Mouse (Mus musculus): ENCODE measurements around the gene Scrg1.
A peak's percentile ranks its signal among the peaks of the same experiment; 100 is the strongest.

The Scrg1 gene

DNA sequence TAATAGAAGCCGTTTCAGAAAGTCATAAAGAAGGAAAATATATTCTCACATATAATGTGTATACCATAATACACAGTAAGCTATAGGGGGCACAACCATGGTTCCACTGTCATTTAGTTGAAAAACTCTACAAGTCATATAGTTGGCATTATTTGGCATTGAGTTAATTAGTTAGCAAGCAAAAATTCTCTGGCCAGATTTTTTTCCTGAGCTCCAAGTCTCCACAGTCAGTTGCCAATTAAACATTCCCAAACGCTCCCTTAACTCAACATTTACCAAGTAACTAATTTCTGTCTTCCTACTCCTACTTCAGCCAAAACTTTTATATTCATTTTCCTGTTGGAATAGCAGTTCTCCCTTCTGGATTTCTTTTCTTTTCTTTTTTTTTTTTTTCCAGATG lies 2.4 kb upstream of the Scrg1 start:
- no peak for DNase-seq (ENCODE audit: low read depth, low spot score)

DNA sequence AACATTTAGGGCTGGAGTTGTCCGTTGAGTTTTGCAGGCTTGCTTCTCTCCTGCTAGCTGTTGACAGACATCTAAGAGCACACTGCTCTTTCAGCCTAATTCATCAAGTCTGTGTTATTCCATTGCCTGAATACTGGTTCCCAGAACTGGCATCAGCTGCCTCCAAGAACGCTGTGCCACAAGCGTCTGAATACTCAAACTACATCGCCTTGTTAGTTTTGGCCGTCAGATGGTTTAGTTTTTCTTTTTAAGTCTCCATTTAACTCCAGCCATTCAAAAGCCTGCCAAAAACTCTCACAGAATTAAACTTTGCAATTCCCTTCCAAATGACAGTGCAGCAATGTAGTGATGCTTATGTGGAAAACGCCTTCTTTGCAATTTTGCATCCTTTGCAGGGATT lies 1.4 kb downstream of the Scrg1 start:
- no peak for DNase-seq (ENCODE audit: low read depth, low spot score)

DNA sequence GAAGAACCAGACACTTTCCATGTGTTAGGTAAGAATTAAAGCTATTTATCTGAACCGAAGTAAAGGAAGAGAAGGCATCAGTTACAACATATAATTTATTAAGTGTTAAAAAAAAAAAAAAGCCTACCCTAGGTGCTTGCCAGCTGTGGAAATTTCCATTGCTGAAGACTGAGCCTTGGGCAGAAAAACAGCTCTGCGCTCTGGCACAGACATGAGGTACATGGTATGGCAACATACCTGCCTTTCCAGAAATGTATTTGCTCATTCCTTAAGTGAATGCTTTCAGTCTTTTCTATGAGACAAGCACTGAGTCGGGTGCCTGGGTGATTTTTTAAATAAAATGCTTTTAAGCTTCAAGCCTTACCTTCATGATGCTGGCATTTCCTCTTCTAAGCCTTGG lies 2.2 kb downstream of the Scrg1 start:
- no peak for DNase-seq (ENCODE audit: low read depth, low spot score)

DNA sequence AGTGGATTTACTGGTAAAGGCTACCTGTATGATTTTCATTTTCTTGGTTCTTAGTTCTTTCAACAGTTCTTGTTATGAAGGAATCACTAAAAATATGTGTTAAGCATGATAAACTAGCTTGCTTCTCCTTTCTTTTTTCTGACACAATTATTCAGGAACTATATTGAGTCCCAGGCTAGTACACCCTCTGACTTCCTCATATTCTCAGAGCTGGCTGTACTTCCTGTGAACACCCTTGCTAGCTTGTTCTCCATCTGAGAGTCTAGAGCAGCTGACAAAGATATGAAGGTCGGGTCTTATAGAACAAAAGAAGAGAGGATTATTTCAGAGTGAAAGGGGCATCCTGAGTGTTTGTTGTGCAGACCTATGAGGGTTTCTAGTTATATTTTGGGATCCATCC lies 7.1 kb downstream of the Scrg1 start:
- no peak for DNase-seq (ENCODE audit: low read depth, low spot score)

DNA sequence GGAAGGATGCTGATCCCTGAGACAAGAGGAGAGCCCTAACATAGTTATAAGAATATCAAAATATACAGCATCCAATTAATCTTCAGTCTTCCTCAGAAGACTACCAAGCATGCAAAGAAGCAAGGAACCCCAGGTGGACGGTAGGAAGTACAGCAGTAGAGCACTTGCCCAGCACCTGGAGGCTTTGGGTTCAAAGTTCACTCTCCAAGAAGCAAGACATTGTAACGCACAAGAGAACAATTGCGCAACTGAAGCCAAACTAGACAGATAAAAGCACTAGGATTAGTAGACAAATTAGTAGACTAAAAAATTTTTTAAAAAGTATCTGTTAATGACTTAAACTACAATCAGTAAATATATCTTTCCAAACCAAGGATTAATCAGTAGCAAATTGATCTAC lies 8.0 kb downstream of the Scrg1 start:
- no peak for DNase-seq (ENCODE audit: low read depth, low spot score)

DNA sequence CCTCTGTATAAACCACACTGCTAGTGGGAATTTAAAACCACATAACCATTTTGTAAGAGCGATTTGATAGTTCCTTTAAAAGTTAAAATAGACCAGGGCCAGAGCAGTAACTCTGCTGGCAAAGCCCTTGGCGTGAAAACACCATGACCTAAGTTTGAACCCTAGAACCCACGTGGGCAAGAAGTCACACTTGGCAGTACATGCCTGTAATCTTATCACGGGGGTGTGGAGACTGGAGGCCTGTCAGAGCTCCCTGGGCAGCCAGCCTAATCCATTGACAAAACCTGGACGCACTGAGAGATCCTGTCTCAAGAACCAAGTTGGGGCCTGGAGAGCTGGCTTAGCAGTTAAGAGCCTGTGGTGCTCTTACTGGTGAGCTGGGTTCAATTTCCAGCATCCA lies 12.9 kb downstream of the Scrg1 start:
- no peak for DNase-seq (ENCODE audit: low read depth, low spot score)

DNA sequence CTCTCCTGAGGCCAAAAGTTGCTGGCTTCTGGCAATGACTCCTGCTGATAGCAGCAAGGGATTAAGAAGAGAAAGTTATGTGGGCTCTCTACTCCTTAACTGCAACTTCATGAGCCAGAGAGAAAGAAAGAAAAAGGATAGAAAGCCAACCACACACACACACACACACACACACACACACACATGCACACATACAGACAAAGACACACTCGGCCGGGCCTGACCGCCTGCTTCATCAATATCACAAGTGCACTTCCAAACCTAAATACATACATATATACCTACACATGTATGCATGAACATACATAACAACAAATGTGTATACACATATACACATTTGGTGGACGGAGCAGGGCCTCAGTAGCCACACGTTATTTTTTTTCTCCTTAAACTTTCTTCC lies 15.1 kb downstream of the Scrg1 start:
- no peak for DNase-seq (ENCODE audit: low read depth, low spot score)

DNA sequence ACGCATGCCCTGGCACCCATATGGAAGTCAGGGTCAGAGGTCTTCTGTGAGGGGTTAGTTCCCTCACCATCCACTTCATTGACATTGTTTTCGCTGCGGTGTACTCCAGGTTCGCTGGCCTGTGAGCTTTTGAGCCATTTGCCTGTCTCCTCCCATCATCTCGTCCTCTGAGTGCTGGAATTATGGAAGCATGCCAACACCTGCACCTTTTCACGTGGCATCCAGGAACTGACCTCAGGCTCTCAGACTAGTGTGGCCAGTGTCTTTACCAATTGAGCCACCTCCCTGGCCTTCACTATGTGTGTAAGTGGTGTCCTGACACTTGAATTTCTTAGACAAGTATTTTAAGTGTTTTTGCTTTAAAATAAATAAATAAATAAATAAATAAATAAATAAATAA lies 18.0 kb downstream of the Scrg1 start:
- no peak for DNase-seq (ENCODE audit: low read depth, low spot score)

DNA sequence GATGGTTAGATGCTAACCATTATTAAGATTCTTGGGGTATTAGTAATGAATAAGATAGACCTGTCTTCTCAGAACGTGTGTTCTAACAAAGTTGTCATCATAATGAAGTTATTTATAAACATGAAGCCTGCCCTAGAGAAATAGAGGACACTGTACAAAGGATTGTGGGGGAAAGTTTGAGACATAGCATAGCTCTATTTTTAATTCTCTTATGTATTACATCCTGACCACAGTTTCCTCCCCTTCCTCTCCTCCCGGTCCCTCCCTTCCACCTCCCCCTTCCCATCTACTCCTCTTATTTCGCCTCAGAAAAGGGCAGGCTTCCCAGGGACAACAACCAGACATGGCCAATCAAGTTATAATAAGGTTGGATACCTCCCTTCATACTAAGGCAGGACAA lies 22.7 kb downstream of the Scrg1 start:
- DNase-seq (ENCODE audit: low read depth, low spot score): no peak

DNA sequence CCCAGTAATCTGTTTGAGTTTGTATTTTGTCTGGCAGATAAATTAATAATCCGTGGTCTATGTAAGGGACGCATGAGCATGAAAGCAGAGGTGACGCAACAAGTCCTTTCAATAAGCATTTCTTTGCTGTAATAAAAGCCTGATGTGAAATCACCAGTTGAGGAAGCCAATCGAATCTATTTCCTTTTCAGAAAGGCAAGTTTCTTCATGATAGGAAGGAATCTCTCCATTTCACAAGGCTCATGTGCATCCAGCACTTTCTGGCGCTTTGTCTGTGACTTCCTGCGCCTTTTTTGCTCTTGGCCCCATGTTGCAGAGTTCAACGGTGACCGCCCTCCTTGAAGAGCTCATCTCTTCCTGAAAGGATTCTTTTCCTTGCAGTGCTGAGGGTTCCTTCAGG lies 24.0 kb downstream of the Scrg1 start:
- no peak for DNase-seq (ENCODE audit: low read depth, low spot score)

DNA sequence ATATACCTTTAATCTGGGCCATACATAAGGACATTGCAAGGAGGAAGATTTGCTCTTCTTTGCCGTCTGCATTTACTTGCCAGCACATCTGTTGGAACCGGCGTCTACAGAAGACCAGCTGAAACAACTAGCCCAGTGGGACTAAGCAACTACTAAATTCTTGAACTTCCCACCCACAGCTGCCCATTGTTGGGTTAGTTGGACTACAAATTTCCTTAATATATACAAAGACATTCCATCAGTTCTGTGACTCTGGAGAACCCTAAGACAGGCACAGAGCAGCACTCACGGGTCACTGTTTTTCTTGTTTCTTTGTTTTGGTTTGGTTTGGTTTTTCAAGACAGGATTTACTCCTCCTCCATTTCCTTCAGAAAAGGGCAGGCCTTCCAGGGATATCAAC lies 24.9 kb downstream of the Scrg1 start:
- peak; percentile 61 for DNase-seq (ENCODE audit: low read depth, low spot score)

DNA sequence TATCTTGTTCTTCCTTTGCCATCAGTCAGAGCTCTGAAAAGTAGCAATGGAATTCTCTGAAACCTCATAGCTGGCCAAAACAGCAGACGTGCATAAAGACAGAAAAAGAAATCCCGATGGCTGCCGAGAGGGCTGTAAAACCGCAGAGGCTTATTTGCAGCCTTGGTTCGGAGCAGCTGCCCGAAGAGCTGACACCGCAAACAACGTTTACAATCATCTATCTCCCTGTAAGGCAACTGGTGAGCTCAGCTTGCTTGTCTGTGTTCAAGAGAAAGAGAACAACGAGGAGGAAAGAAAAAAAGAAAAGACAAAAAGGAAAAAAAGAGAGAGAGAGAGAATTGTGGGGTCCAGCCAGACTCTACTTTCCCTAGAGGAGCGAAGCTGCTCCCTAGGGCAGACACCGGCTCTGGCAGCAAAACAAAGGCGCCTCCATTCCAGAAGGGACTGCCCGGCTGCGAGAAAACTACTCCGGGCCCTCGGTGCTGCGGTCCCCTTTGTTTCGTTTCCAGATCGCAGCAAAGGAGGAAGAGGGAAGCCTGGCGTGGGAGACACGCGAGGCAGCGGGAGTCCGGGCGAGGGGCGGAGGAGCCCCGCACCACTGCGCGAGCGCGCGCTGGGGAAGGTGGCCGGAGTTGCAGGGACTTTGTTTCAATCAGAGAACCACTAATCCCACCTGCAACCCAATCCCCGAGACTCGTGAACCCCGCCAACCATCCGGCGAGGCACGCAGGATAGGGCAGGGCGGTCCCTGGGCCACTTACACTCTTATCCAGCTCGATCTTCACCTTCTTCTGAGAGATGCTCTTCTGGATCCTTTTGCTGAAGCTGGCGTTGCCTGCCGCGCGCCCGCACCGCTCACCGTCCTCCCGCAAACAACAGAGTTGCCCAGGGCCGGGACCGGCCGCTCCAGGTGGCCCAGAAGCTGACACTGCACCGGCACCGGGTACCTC lies 31.0 kb downstream of the Scrg1 start:
- DNase-seq (ENCODE audit: low read depth, low spot score): peak; percentile 67

DNA sequence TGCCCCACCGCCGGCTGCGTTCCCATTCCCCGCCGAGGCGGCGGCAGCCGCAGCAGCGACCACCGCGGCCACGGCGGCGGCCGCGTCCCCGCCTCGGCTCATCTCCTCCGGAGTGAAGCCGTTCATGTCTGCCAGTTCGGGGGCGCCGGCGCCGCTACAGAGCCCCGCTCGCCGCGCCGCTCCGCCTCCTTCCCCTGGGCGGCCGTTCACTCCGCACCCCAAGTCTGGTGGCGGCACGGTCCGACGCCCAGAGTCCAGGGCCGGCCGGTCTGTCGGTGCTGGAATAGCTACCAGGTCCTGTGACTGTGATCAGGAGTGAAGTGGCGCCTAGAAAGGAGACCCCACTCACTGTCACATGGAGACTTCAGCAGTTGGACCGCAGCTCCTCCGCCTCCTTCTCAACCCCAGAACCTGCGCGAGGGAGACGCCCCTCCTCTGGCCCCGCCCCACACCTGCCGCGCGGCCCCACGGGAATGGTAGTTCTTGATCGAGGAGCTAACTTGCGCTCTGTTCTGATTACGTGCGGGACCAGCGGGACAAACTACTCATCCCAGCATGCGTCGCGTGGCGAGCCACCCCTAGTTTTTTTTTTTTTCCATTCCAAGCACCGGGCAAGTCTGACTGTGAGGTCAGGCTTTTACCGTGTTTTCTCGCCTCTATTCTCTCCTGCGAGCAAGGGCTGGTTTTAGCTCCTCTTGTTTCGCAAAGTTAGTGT lies 31.9 kb downstream of the Scrg1 start, which contains the start of gene Sap30:
Sap30 (minus strand) TSS at position 420 of the 715 bp plus-strand sequence.
- DNase-seq (ENCODE audit: low read depth, low spot score): peak; percentile 99

DNA sequence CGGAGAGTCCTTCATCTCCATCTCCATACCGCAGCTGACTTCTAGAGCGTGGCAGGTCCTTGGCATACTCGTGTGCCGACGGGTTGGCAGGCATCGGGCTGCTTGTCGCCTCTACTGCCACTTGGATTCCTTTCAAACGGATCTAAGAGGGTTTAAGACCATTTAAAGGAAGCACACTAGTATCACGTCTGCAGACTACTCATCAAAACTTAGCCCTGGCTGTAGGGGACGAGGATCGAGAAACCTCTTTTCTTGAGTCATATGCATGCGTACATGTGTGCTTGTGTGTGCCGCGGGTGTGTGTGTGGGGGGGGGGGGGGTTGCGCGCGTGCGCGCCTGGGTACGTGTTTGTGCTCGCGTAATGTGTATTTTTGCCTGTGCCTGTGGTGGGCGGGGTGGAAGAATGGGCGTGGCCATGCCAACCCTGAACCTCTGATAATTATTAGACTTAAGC lies 32.6 kb downstream of the Scrg1 start:
- DNase-seq (ENCODE audit: low read depth, low spot score): peak; percentile 76

DNA sequence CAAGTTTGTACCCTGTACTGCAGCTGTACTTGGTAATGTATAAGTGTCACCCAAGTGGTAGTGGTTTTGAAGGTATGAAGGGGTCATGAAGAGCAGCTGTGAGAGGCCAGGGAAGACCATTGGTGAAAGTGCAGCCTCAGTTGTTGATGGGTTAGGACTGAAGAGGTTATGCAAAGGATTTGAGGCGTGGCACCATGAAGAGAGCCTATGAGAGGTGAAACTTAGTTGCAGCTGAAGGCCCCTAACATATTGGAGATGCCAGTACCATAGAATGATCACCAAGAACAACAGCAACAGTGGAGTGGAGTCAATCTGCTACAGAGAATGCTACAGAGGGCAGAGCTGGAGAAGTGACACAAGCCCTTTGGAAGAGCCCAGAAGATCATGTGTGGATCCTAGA lies 33.6 kb downstream of the Scrg1 start:
- peak; percentile 62 for DNase-seq (ENCODE audit: low read depth, low spot score)

DNA sequence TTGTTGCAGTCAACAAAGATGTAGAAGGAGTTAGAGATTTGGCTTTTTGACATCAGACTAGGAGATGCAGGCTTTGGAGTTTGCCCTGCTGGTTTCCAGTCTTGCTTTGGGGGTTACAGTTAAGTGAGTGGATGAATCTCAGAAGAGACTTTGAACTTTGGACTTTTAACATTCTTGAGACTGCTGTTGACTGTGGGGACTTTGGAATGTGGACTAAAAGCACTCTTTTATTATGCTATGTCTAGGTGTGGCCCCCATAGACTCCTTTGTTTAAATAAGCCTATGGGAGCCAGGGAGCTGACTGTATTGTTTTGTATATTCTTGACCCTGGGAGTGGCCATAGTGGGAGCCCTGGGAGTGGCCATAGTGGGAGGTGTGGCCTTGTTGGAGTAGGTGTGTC lies 34.2 kb downstream of the Scrg1 start:
- peak; percentile 97 for DNase-seq (ENCODE audit: low read depth, low spot score)

DNA sequence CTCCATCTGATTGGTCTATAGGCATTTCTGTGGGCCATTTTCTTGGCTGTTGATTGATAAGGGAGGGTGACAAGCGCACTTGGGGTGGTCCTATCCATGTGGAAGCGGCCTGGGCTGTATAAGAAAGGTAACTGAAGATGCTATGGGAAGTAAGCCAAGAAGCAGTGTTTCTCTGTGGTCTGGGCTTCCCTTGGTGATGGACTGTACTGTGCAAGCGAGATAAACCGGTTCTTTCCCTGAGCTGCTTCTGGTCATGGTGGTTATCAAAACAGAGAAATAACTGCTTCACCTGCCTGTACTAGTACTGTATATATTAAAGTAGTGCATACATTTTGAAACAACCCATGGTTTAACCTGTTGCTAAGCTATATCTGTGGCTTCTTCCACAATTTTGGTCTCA lies 36.1 kb downstream of the Scrg1 start:
- DNase-seq (ENCODE audit: low read depth, low spot score): no peak

DNA sequence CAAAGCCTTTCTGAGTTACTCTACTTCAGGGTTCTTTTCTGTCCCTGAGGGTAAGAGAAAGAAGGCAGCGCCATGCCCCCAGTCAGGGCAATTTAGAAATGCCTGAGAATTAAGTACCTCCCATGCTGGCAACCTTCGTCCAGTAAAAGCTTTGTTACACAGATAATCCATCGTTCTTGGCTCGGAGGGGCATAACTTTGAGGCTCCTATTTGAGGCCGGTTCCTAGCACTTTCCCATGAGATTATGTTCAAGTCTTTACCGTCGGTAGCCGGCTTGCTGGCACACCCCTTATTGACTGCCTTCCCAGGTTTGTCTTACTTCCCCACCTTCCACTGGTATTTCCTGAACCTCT lies 42.7 kb downstream of the Scrg1 start:
- DNase-seq (ENCODE audit: low read depth, low spot score): no peak

DNA sequence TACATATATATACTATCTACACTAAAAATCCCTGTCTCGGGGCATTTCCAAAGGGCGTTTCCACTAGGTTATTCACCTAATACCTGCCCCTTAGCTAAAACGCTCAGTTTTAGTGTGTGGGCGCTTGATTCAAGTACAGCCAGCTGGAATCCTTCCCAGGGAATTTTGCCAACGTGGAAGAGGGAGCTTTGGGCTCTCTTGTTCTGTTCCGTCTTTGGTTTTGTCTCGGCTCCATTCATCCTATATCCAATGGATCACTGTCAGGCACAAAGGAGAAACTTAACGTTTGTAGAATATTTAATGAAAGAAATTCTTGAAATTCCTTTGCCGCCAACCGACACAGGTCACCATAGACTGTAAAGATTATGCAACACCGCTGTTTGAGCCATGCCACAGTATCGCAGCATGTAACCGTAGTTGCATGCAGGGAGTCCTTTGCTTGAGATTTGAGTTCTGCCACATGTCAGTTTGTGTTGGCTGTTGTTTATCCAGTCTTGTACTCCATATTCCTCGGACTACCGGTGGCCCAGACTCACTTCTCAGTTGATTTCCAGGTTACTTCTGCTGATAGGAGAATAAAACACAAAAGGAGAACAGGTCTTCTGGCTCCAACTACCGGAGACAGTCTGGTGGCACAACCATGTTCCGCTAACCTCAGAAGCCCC lies 43.3 kb downstream of the Scrg1 start:
- peak; percentile 78 for DNase-seq (ENCODE audit: low read depth, low spot score)

DNA sequence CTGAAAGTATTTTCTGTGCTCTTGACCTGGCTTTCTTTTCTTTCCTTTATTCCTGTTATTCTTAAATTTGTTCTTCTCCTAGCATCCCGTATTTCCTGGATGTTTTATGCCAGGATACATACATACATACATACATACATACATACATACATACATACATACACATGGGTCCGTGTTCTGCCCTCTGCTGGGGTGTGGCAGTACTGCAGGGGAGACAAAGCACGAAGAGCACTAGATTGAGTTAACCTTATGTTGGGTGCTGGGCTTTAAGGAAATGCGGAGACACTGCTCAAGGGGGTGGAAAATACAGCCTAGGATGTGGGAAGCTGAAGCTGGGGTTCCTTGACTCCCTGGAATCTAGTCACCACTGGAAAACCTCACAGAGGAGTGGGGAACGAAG lies 47.9 kb downstream of the Scrg1 start:
- DNase-seq (ENCODE audit: low read depth, low spot score): peak; percentile 84

DNA sequence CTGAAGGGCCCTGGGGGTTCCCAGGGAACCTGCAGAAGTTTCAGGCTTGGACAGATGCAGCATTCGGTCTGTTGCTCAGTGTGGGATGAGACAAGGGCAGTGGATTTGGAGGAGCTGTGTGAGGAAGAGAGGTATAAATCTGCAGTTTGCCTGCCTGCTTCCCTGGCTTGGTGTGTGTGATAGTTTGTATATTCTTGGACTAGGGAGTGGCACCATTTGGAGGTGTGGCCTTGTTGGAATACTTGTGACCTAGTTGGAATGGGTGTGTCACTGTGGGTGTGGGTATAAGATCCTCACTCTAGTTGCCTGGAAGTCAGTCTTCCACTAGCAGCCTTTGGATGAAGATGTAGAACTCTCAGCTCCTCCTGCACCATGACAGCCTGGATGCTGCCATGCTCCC lies 49.8 kb downstream of the Scrg1 start:
- peak; percentile 65 for DNase-seq (ENCODE audit: low read depth, low spot score)

DNA sequence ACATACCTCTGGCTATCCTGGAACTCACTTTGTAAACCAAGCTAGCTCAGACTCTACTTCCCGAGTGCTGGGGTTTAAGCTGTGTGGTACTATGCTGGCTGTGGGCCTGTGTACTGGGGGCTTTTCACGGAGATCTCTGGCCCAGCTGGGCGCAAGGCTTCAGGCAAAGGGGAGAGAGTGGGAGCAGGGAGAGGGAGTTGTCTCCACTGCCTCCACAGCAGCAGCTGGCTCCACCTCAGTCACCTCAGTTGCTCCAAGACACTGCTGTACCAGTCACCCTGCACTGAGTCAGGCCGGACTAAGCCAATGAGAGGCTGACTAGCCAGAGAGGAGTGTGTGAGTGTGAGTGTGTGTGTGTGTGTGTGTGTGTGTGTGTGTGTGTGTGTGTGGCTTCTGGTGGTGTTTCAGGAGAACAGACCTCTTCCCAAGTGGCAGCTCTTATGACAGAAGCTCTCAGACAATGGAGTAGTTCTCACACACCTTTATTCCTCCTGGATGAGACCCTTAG lies 51.9 kb downstream of the Scrg1 start:
- DNase-seq (ENCODE audit: low read depth, low spot score): no peak

Data from ZHBTc4 (cell line).